Mouse (Mus musculus): Measurements from ENCODE around the gene Heatr9.

- TF ChIP-seq CTCF (IDR thresholded peaks at IDR 0.05; ENCODE audit: low read depth, low read length) (no peak), POLR2A (IDR thresholded peaks at IDR 0.05; ENCODE audit: extremely low read depth, insufficient read depth, low read length) (no peak)
Observed at GRCm38 (mm10) chr11:83518371-83518770, 3.6 kb downstream of the Heatr9 start.

Data from liver, adult 2 months (tissue).